Mouse (Mus musculus) MEL (cell line): ENCODE measurements around the gene Gm40193. TPM values are rescaled to one million over a fixed set of nuclear protein-coding genes. Genes with fewer than 3 reads are reported as not detected.

ENCODE experiments used
- DNase-seq: peaks from one replicate; pipeline ENCODE4 v3.0.0; 2011; ENCODE audit warnings: low read depth, low spot score
- H3K27ac ChIP-seq: 2 replicates; pipeline ENCODE4 v1.5.1; 2012; ENCODE audit warnings: low read depth, mild to moderate bottlenecking, control low read depth, low read length, moderate library complexity; ENCODE audit not compliant: control insufficient read depth
- H3K27me3 ChIP-seq, 2 experiments: fragments of 150-350 bp in 1 of 2; sonication (generic) in 1 of 2; 2 replicates each; pipeline ENCODE4 v1.6.1; 2012; ENCODE audit warnings: low read length in 2 of 2, mild to moderate bottlenecking in 2 of 2, improper control_type of control experiment in 1 of 2, moderate library complexity in 1 of 2; ENCODE audit not compliant: insufficient read depth in 2 of 2, control insufficient read depth in 1 of 2
- H3K36me3 ChIP-seq, 2 experiments: 2 replicates each; pipeline ENCODE4 v1.6.1; 2012 to 2014; ENCODE audit warnings: low read length in 2 of 2, improper control_type of control experiment in 1 of 2, inconsistent platforms in 1 of 2, mild to moderate bottlenecking in 1 of 2; ENCODE audit not compliant: insufficient read depth in 2 of 2, control insufficient read depth in 1 of 2
- H3K4me1 ChIP-seq, 2 experiments: fragments of 150-350 bp in 1 of 2; sonication (generic) in 1 of 2; 2 replicates each; pipeline ENCODE4 v1.6.1; 2012; ENCODE audit warnings: low read length in 2 of 2, improper control_type of control experiment in 1 of 2, mild to moderate bottlenecking in 1 of 2; ENCODE audit not compliant: insufficient read depth in 2 of 2, control insufficient read depth in 1 of 2
- H3K4me3 ChIP-seq, 2 experiments: fragments of 150-350 bp in 1 of 2; sonication (generic) in 1 of 2; 2 replicates each; pipeline ENCODE4 v1.5.1; 2012; ENCODE audit warnings: low read depth in 2 of 2, low read length in 2 of 2, mild to moderate bottlenecking in 2 of 2, moderate library complexity in 2 of 2, control low read depth in 1 of 2, improper control_type of control experiment in 1 of 2; ENCODE audit not compliant: control insufficient read depth in 1 of 2, insufficient read depth in 1 of 2
- H3K79me2 ChIP-seq: 2 replicates; pipeline ENCODE4 v1.6.1; 2012; ENCODE audit warnings: mild to moderate bottlenecking, low read length, moderate library complexity; ENCODE audit not compliant: control insufficient read depth, poor library complexity, insufficient read depth
- H3K9ac ChIP-seq: 2 replicates; pipeline ENCODE4 v1.6.1; 2012; ENCODE audit warnings: low read depth, mild to moderate bottlenecking, control low read depth, low read length, moderate library complexity; ENCODE audit not compliant: control insufficient read depth, poor library complexity, severe bottlenecking
- H3K9me3 ChIP-seq: fragments of 150-350 bp; sonication (generic); replicated peaks from 2 replicates; pipeline ENCODE4 v1.6.1; 2012; ENCODE audit warnings: mild to moderate bottlenecking, low read length, improper control_type of control experiment, moderate library complexity; ENCODE audit not compliant: insufficient read depth
- CHD1 ChIP-seq: IDR thresholded peaks from 2 replicates; pipeline ENCODE4 v1.6.1; 2012; ENCODE audit warnings: low read depth, mild to moderate bottlenecking, inconsistent platforms, low read length, improper control_type of control experiment
- CTCF ChIP-seq, 3 experiments: IDR thresholded peaks in 2 of 3; conservative IDR thresholded peaks in 1 of 3; 2 replicates each; pipeline ENCODE4 v1.5.1; 2011 to 2012; ENCODE audit warnings: low read length in 3 of 3, low read depth in 2 of 3, mild to moderate bottlenecking in 2 of 3, improper control_type of control experiment in 1 of 3, inconsistent platforms in 1 of 3, mixed read lengths in 1 of 3, moderate library complexity in 1 of 3; ENCODE audit not compliant: control insufficient read depth in 1 of 3, insufficient read depth in 1 of 3, poor library complexity in 1 of 3, severe bottlenecking in 1 of 3
- EP300 ChIP-seq, 2 experiments: IDR thresholded peaks; 2 replicates each; pipeline ENCODE4 v1.6.1; 2011; ENCODE audit warnings: improper control_type of control experiment in 2 of 2, low read length in 2 of 2, low read depth in 1 of 2, mild to moderate bottlenecking in 1 of 2
- ETS1 ChIP-seq: IDR thresholded peaks from 2 replicates; pipeline ENCODE4 v1.6.1; 2012; ENCODE audit warnings: low read depth, mild to moderate bottlenecking, inconsistent platforms, low read length, improper control_type of control experiment, moderate library complexity
- GABPA ChIP-seq: IDR thresholded peaks from 2 replicates; pipeline ENCODE4 v1.6.1; 2012; ENCODE audit warnings: low read depth, mild to moderate bottlenecking, inconsistent platforms, low read length, improper control_type of control experiment, moderate library complexity
- GATA1 ChIP-seq: IDR thresholded peaks from 2 replicates; pipeline ENCODE4 v1.6.1; 2011; ENCODE audit warnings: low read depth, low read length, improper control_type of control experiment
- HCFC1 ChIP-seq: IDR thresholded peaks from 2 replicates; pipeline ENCODE4 v1.6.1; 2012; ENCODE audit warnings: low read depth, mild to moderate bottlenecking, inconsistent platforms, low read length, improper control_type of control experiment, moderate library complexity
- MAX ChIP-seq: IDR thresholded peaks from 2 replicates; pipeline ENCODE4 v1.6.1; 2011; ENCODE audit warnings: low read length, improper control_type of control experiment
- MAZ ChIP-seq: IDR thresholded peaks from 2 replicates; pipeline ENCODE4 v1.6.1; 2012; ENCODE audit warnings: low read depth, mild to moderate bottlenecking, inconsistent platforms, low read length, improper control_type of control experiment
- MEF2A ChIP-seq: IDR thresholded peaks from 2 replicates; pipeline ENCODE4 v1.6.1; 2014; ENCODE audit warnings: low read depth, mild to moderate bottlenecking, inconsistent platforms, low read length, improper control_type of control experiment; ENCODE audit not compliant: poor library complexity, insufficient replicate concordance, severe bottlenecking; ENCODE audit errors: extremely low read depth
- MXI1 ChIP-seq: IDR thresholded peaks from 2 replicates; pipeline ENCODE4 v1.6.1; 2011; ENCODE audit warnings: mild to moderate bottlenecking, low read depth, low read length, improper control_type of control experiment
- MYB ChIP-seq: IDR thresholded peaks from 2 replicates; pipeline ENCODE4 v1.6.1; 2011; ENCODE audit warnings: mild to moderate bottlenecking, low read depth, low read length, improper control_type of control experiment
- RAD21 ChIP-seq: IDR thresholded peaks from 2 replicates; pipeline ENCODE4 v1.6.1; 2011; ENCODE audit warnings: mild to moderate bottlenecking, low read depth, low read length, improper control_type of control experiment
- RCOR1 ChIP-seq: IDR thresholded peaks from 2 replicates; pipeline ENCODE4 v1.6.1; 2012; ENCODE audit warnings: low read depth, mild to moderate bottlenecking, inconsistent platforms, low read length, improper control_type of control experiment
- SIN3A ChIP-seq: IDR thresholded peaks from 2 replicates; pipeline ENCODE4 v1.6.1; 2012; ENCODE audit warnings: low read length, improper control_type of control experiment, inconsistent platforms
- SMC3 ChIP-seq: IDR thresholded peaks from 2 replicates; pipeline ENCODE4 v1.6.1; 2011; ENCODE audit warnings: low read depth, low read length, improper control_type of control experiment
- TAL1 ChIP-seq: IDR thresholded peaks from 2 replicates; pipeline ENCODE4 v1.6.1; 2012; ENCODE audit warnings: mild to moderate bottlenecking, inconsistent platforms, low read length, moderate library complexity, mixed read lengths
- TBP ChIP-seq: IDR thresholded peaks from 2 replicates; pipeline ENCODE4 v1.8.0; 2011; ENCODE audit warnings: low read depth, low read length, improper control_type of control experiment
- TCF12 ChIP-seq: IDR thresholded peaks from 2 replicates; pipeline ENCODE4 v1.6.1; 2014; ENCODE audit warnings: low read depth, mild to moderate bottlenecking, inconsistent platforms, low read length, improper control_type of control experiment, moderate library complexity
- UBTF ChIP-seq: IDR thresholded peaks from 2 replicates; pipeline ENCODE4 v1.6.1; 2012; ENCODE audit warnings: low read depth, mild to moderate bottlenecking, inconsistent platforms, low read length, improper control_type of control experiment, moderate library complexity, borderline replicate concordance; ENCODE audit not compliant: insufficient read depth
- USF1 ChIP-seq: IDR thresholded peaks from 2 replicates; pipeline ENCODE4 v1.6.1; 2014; ENCODE audit warnings: low read depth, mild to moderate bottlenecking, inconsistent platforms, low read length, improper control_type of control experiment, moderate library complexity
- ZC3H11A ChIP-seq: IDR thresholded peaks from 2 replicates; pipeline ENCODE4 v1.6.1; 2012; ENCODE audit warnings: low read depth, mild to moderate bottlenecking, inconsistent platforms, low read length, improper control_type of control experiment
- ZMIZ1 ChIP-seq: IDR thresholded peaks from 2 replicates; pipeline ENCODE4 v1.6.1; 2012; ENCODE audit warnings: low read depth, mild to moderate bottlenecking, inconsistent platforms, low read length, improper control_type of control experiment, moderate library complexity
- polyA plus RNA-seq, 2 experiments: library from polyadenylated mRNA; stranded (reverse) in 1 of 2; unstranded in 1 of 2; fragments of >175 nt in 1 of 2; fragments of >200 nt in 1 of 2; gene quantifications; 2 replicates each; pipeline versions ENCODE4 v1.2.1 to v1.2.4; 2012; ENCODE audit warnings: low replicate concordance in 2 of 2, low read depth in 1 of 2; ENCODE audit not compliant: insufficient read length in 2 of 2, insufficient read depth in 1 of 2, missing spikeins in 1 of 2
- total RNA-seq: library from RNA; depleted of rRNA; stranded (reverse); fragments of 300-350 nt; gene quantifications from 2 replicates; pipeline ENCODE4 v1.2.3, GENCODE M21; 2012

Gene Gm40193
- total and polyA plus RNA-seq, 3 experiments: not detected

- TF ChIP-seq MYB: no peak
- TF ChIP-seq USF1: no peak
Measured at GRCm38 (mm10) chr11:70506385-70506784, 26.4 kb downstream of the Gm40193 start (continued).

DNA sequence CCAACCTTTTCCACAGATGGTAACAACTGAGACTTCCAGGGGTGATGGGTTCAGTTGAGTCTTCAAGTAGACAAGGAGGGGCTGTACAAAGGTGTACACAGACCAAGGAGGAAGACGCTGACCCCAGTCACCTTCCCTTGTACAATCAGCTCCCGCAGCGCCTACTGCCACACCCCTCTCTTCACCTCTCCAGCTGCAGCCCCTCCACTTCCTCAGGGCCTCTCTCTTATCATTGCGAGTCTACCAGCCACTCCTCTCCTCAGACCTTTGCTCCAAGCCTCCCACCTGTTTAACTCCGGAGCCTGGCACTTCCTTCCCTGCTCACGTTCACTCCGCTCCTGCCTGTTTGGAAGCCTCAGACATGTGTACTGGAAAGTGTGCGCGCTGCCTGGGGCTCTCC, 27.8 kb downstream of the Gm40193 start, which contains the start of gene Tm4sf5:
Gene Tm4sf5, plus strand, starts transcription at position 275 of the 400 bp plus-strand sequence.
- Histone ChIP-seq H3K4me3 (peak within 1 kb of the TSS in 1 of 2 experiments; percentile 65; a peak in 3 of 4 replicates), H3K27ac (no peak within 1 kb of the TSS), H3K9ac (no peak within 1 kb of the TSS; the same call in none of the 2 replicates), H3K9me3 (no peaks in the 10 kb centered on the region), H3K79me2 (no peaks in the 10 kb centered on the region), H3K4me1 (peaks cover 0 to 18% of the 10 kb centered on the region in 2 experiments; a peak in 2 of 4 replicates), H3K27me3 (peaks cover 12 to 17% of the 10 kb centered on the region in 2 experiments), H3K36me3 (peaks cover 0 to 12% of the 10 kb centered on the region in 2 experiments; a peak in 2 of 4 replicates)
- DNase-seq: peak; percentile 57
- TF ChIP-seq TCF12 (peak; percentile 39; the same call in 1 of the 2 replicates), SMC3 (peak; percentile 14; the same call in 1 of the 2 replicates), GABPA (no peak), TBP (no peak), GATA1 (peak; percentile 52; the same call in 1 of the 2 replicates), MAZ (peak; percentile 49; the same call in 1 of the 2 replicates), SIN3A (peak; percentile 32; the same call in 1 of the 2 replicates), EP300 (IDR thresholded peaks at IDR 0.05; ENCODE audit: low read depth in 1 of 2, low read length in 2 of 2) (peak; percentile 27 to 32; a peak in 1 of 4 replicates), ETS1 (0 out of 2 replicates have a peak, but pooled peaks have one; percentile 54)

DNA sequence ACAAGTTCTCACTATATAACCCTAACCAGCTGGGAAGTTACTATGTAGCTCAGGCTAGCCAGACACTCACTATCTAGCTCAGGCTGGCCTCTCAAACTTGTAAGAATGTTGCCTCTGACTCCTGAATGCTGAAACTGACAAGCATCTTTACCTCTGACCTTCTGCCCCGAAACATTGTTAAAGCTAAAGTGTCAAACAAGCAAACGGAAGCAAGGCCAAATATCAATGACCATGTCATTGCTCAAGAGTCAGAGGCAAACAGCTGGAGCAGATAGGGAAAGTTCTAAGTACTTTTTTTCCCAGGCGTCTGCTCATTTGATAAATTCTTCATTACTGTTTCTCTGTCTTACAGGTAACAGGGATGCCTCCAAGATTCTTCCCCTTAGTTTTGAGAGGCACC, 30.7 kb downstream of the Gm40193 start:
- H3K79me2 ChIP-seq: no peaks in the 10 kb centered on the region
- no peak overlapping the region for H3K9ac ChIP-seq
- peaks cover 0 to 12% of the 10 kb centered on the region in 2 experiments; a peak in 2 of 4 replicates for H3K36me3 ChIP-seq
- no peak overlapping the region for H3K27ac ChIP-seq
- TF ChIP-seq RCOR1 (no peak), MXI1 (no peak), ZMIZ1 (no peak), SIN3A (no peak), CHD1 (no peak), ZC3H11A (no peak), HCFC1 (no peak), CTCF (IDR thresholded peaks at IDR 0.05 in 2 of 3, conservative IDR thresholded peaks at IDR 0.05 in 1 of 3; ENCODE audit: control insufficient read depth in 1 of 3, insufficient read depth in 1 of 3, low read depth in 2 of 3, low read length in 3 of 3, poor library complexity in 1 of 3, severe bottlenecking in 1 of 3) (no peak), TCF12 (no peak), USF1 (no peak), MEF2A (no peak), RAD21 (no peak), MYB (no peak), TAL1 (no peak), MAX (no peak), SMC3 (no peak), UBTF (no peak)
- peaks cover 12 to 19% of the 10 kb centered on the region in 2 experiments for H3K27me3 ChIP-seq
- DNase-seq: no peak
- no peaks in the 10 kb centered on the region for H3K9me3 ChIP-seq
- H3K4me1 ChIP-seq: peaks cover 0 to 13% of the 10 kb centered on the region in 2 experiments; a peak in 2 of 4 replicates
- no peak overlapping the region for H3K4me3 ChIP-seq
